Mouse (Mus musculus) midbrain, postnatal 0 days (tissue): ENCODE data around the gene Meis1. TPM values are rescaled to one million over a fixed set of nuclear protein-coding genes. Genes with fewer than 3 reads are reported as not detected.

Experiments
- ATAC-seq: fragments of 200-750 bp; cut with Nextera tagmentation; 2 replicates; pipeline ENCODE4 v1.8.0; 2017; ENCODE audit warnings: moderate number of reproducible peaks, mild to moderate bottlenecking, moderate TSS enrichment, moderate library complexity; ENCODE audit not compliant: low FRiP score
- DNase-seq: peaks from one replicate; pipeline ENCODE4 v3.0.0-alpha.2; 2015; ENCODE audit warnings: low spot score
- H3K27ac ChIP-seq: fragments of 300-500 bp; sonication (generic); 2 replicates; pipeline ENCODE4 v1.5.1; 2014; ENCODE audit warnings: low read depth, mild to moderate bottlenecking, low read length, mixed read lengths
- H3K27me3 ChIP-seq: fragments of 300-500 bp; sonication (generic); 2 replicates; pipeline ENCODE4 v1.6.1; 2014; ENCODE audit warnings: low read length, control low read depth, mixed read lengths; ENCODE audit not compliant: insufficient read depth
- H3K36me3 ChIP-seq: fragments of 300-500 bp; sonication (generic); 2 replicates; pipeline ENCODE4 v1.6.1; 2014; ENCODE audit warnings: low read length, control low read depth, mixed read lengths; ENCODE audit not compliant: insufficient read depth
- H3K4me1 ChIP-seq: fragments of 300-500 bp; sonication (generic); 2 replicates; pipeline ENCODE4 v1.6.1; 2014; ENCODE audit warnings: mild to moderate bottlenecking, control low read depth, antibody characterized with exemption, low read length, mixed read lengths; ENCODE audit not compliant: insufficient read depth
- H3K4me2 ChIP-seq: fragments of 300-500 bp; sonication (generic); 2 replicates; pipeline ENCODE4 v1.6.1; 2014; ENCODE audit warnings: low read depth, mild to moderate bottlenecking, low read length, mixed read lengths; ENCODE audit not compliant: poor library complexity, severe bottlenecking
- H3K4me3 ChIP-seq: fragments of 300-500 bp; sonication (generic); 2 replicates; pipeline ENCODE4 v1.5.1; 2014; ENCODE audit warnings: low read depth, mild to moderate bottlenecking, low read length, moderate library complexity
- H3K9ac ChIP-seq: fragments of 300-500 bp; sonication (generic); replicated peaks from 2 replicates; pipeline ENCODE4 v1.6.1; 2014; ENCODE audit warnings: mild to moderate bottlenecking, low read length, moderate library complexity, mixed read lengths; ENCODE audit not compliant: poor library complexity, severe bottlenecking
- H3K9me3 ChIP-seq: fragments of 300-500 bp; sonication (generic); 2 replicates; pipeline ENCODE4 v1.6.1; 2016; ENCODE audit warnings: low read length, control low read depth
- CTCF ChIP-seq: IDR thresholded peaks from 2 replicates; pipeline ENCODE4 v1.5.1; 2016; ENCODE audit warnings: antibody characterized with exemption, mild to moderate bottlenecking
- WGBS: fragments of 180-500 bp; shearing (Covaris S2); extraction: QIAGEN DNeasy Blood & Tissue Kit; methylation state at CpG from one replicate; pipeline ENCODE4 v1.1.7; 2014; 5-methylcytosine and 5-hydroxymethylcytosine counted together
- polyA plus RNA-seq: library from polyadenylated mRNA; unstranded; fragments of >200 nt; fragmentation: Nextera tagmentation; extraction: Ambion mirVana; gene quantifications from 2 replicates; pipeline ENCODE4 v1.2.1, GENCODE M21; 2015
- total RNA-seq: library from RNA; depleted of rRNA; stranded (reverse); fragments of >200 nt; gene quantifications from 2 replicates; pipeline ENCODE4 v1.2.3, GENCODE M21; 2014

Gene Meis1
- total and polyA plus RNA-seq, 2 experiments from 2014 or later = 16.1 to 40.1 TPM

DNA sequence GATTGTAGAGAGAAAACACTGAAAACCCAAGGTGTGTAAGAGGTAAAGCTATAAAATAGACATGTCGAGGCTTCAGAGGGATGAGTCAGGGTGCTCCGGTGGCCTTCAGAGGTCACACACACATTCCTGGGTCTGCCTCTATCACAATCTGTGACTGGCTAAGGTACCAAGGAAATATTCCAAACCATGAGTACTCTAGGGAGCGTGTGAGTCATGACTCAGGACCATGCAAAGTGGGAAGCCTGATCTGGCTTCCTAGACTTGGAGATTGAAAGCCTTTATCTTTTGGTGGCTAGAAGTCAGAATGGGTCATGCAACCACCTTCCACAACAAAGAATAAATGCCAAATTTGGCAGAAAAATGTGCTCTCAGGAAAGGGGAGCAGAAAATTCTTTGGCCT lies 98.1 kb downstream of the Meis1 start:
- Histone ChIP-seq H3K9me3 (no peaks in the 10 kb centered on the region), H3K36me3 (no peaks in the 10 kb centered on the region), H3K9ac (no peak overlapping the region), H3K4me2 (no peak overlapping the region), H3K4me1 (0 out of 2 replicates have a peak, but pooled peaks cover 3% of the 10 kb centered on the region), H3K27ac (no peak overlapping the region), H3K4me3 (no peak overlapping the region), H3K27me3 (no peaks in the 10 kb centered on the region)
- no peak for TF ChIP-seq CTCF
- DNase-seq (no peak), ATAC-seq (no peak)
- WGBS = 93% methylated on average over 3 of the region's 3 CpGs

DNA sequence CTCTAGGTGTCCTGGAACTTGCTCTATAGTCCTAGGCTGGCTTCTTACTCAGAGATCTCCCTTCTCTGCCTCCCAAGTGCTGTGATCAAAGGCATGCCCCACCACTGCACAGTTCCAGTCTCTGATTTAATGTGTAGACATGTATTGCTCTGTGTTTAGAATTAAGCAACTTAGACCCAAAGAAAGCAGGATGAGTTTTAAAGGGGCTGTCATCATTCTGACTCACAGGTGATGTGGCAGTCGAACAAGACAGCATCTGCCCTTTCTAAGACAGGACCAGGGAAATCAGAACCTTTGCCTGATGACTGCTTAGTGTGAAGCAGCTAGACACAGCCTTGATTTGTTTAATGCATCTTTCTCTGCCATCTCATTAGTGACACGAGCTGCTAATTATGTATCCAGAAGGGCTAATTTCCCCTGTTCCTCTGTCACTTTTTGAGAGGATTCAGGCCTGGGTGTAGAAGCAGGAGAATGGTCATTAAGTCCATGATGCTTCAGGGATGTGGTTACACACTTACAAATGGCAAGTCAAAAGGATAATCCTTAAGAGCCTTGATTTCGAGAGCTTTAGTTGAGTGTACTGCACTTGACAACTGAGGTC lies 99.5 kb downstream of the Meis1 start:
- H3K4me1 ChIP-seq = 0 out of 2 replicates have a peak, but pooled peaks cover 3% of the 10 kb centered on the region
- H3K27me3 ChIP-seq = no peaks in the 10 kb centered on the region
- no peak overlapping the region for H3K4me3 ChIP-seq
- ATAC-seq = no peak
- H3K4me2 ChIP-seq = no peak overlapping the region
- TF ChIP-seq CTCF = no peak
- H3K9ac ChIP-seq = no peak overlapping the region
- H3K36me3 ChIP-seq = no peaks in the 10 kb centered on the region
- H3K27ac ChIP-seq = no peak overlapping the region
- no peak for DNase-seq
- 72% methylated on average over 3 of the region's 3 CpGs for WGBS
- H3K9me3 ChIP-seq = no peaks in the 10 kb centered on the region

DNA sequence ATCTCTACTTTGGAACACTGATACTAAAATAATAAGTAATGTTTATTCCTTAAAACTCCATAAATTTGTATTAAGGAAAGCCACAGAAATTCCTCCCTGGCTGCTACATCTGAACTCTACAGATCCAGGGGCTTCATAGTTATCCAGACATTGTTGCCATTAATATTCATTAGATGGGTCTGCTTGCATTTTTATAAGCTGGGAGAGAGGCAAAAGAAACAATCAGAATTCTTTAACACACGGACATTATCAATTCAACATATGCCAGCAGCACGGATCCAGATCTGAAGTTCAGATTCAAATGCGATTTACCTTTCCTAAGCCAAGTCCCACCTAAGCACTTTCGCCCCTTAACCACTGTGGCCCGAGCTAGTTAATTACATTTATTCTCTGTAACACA lies 100.9 kb downstream of the Meis1 start:
- 26% methylated on average over 5 of the region's 5 CpGs for WGBS
- no peak for TF ChIP-seq CTCF
- ATAC-seq (no peak), DNase-seq (no peak)
- Histone ChIP-seq H3K4me2 (no peak overlapping the region), H3K27ac (no peak overlapping the region), H3K9ac (no peak overlapping the region), H3K4me1 (0 out of 2 replicates have a peak, but pooled peaks cover 3% of the 10 kb centered on the region), H3K36me3 (no peaks in the 10 kb centered on the region), H3K9me3 (no peaks in the 10 kb centered on the region), H3K27me3 (no peaks in the 10 kb centered on the region), H3K4me3 (no peak overlapping the region)

DNA sequence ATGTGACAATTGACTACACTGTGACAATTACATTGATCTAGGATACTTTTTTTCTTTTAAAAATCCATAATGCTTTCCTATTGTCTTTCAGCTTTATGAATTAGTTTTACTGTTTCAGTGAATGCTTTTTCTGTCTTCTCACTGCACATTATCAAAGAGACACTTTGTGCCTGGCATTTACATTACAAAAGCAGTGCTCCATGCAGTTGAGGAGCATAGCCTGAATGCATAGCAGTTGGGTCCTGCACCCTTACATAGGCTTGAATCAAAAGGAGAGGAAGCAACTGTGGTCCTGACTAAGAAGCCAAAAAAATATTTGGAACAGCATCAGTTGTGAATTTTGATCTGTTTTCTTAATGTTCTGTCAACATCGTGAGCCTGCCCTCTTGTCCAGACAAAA lies 105.5 kb downstream of the Meis1 start:
- no peak overlapping the region for H3K9ac ChIP-seq
- H3K9me3 ChIP-seq = no peaks in the 10 kb centered on the region
- 29% methylated on average over 1 of the region's 1 CpGs for WGBS
- ATAC-seq (no peak), DNase-seq (no peak)
- H3K27ac ChIP-seq = no peak overlapping the region
- no peak overlapping the region for H3K4me3 ChIP-seq
- H3K27me3 ChIP-seq = no peaks in the 10 kb centered on the region
- H3K4me2 ChIP-seq = no peak overlapping the region
- no peaks in the 10 kb centered on the region for H3K36me3 ChIP-seq
- no peak for TF ChIP-seq CTCF
- H3K4me1 ChIP-seq = 0 out of 2 replicates have a peak, but pooled peaks cover under 1% of the 10 kb centered on the region

DNA sequence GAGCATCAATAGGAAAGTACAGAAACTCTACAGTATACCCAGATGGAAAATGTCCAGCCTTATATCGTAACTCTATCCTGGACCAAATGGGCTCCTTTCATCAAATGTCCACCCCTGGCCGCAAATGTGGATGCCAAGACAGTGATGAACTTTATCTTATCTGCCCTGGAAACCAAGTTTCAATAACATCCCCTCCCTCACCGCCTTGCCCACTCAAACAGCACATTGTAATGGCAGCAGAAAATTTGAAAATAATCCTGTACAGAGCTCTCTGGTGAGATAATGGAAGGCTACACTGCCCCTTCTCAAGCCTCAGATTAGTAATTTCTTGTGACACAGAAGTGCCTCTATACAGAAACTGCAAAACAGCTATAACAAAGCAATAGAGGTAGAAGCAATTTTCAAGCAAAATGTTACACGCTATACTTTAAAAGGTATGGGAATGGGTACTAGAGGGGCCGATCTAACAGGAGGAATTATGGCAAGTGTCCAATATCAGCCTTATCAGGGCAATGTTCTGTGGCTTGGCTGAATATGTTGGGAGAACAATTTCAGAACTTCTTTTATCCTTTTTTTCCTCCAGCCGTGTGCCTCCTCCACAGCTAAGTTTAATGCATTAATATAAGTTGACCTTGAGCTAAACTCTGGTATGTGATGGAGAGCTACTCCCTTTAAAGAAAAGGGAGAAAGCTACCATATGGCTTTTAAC lies 106.3 kb downstream of the Meis1 start:
- H3K4me2 ChIP-seq = no peak overlapping the region
- TF ChIP-seq CTCF = no peak
- ATAC-seq (no peak), DNase-seq (no peak)
- H3K9me3 ChIP-seq = no peaks in the 10 kb centered on the region
- 55% methylated on average over 6 of the region's 6 CpGs for WGBS
- H3K9ac ChIP-seq = no peak overlapping the region
- H3K27me3 ChIP-seq = no peaks in the 10 kb centered on the region
- H3K27ac ChIP-seq = no peak overlapping the region
- no peaks in the 10 kb centered on the region for H3K4me1 ChIP-seq
- H3K36me3 ChIP-seq = no peaks in the 10 kb centered on the region
- no peak overlapping the region for H3K4me3 ChIP-seq

DNA sequence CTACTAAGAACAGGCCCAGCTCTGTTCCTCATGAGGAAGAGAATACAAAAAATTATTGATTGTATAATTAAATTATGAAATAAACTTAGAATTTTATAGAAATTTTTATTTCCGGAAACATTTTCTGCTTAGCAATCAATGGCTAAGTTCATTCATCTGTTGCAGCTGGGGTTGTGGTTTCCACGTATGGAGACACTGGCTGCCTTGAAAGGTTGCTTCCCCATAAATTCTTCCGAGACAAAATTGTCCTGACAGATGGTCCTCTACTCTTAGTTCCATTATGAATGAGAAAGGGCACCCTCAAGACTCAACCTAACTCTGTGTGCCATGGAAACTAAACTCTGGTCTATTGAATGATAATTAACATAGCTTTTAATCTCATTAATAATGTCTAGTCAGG lies 111.9 kb downstream of the Meis1 start:
- TF ChIP-seq CTCF = no peak
- Histone ChIP-seq H3K9ac (no peak overlapping the region), H3K4me1 (no peaks in the 10 kb centered on the region), H3K27me3 (no peaks in the 10 kb centered on the region), H3K27ac (no peak overlapping the region), H3K4me2 (no peak overlapping the region), H3K9me3 (no peaks in the 10 kb centered on the region), H3K36me3 (no peaks in the 10 kb centered on the region), H3K4me3 (no peak overlapping the region)
- 64% methylated on average over 3 of the region's 3 CpGs for WGBS
- ATAC-seq = no peak
- DNase-seq = no peak
